Mouse (Mus musculus): ENCODE data around the gene Bbs9. TPM values are rescaled to one million over a fixed set of nuclear protein-coding genes. Genes with fewer than 3 reads are reported as not detected.

Gene Bbs9
- 3.8 and 4.9 TPM in 2 replicates for polyA plus RNA-seq (2015; fragmentation: Nextera tagmentation; extraction: Ambion mirVana)

GRCm38 (mm10) chr9:22475424-22475868 lies at the start of gene Bbs9:
TSS of gene Bbs9 (plus strand) at chr9:22475715.

GRCm38 (mm10) chr9:22453990-22454389 lies 21.5 kb upstream of the Bbs9 start, which contains the start of gene Gm17545:
TSS of gene Gm17545 (plus strand) at chr9:22454290.

GRCm38 (mm10) chr9:22469643-22470042 lies 5.9 kb upstream of the Bbs9 start, which contains the start of gene Rp9:
TSS of gene Rp9 (minus strand) at chr9:22469743.

Other genes starting within 250 kb of the Bbs9 start
- gene Zfp599, start 215.8 kb upstream of the Bbs9 start, polyA plus RNA-seq (2015; fragmentation: Nextera tagmentation; extraction: Ambion mirVana): 1.9 TPM in 2 replicates
- gene Zfp810, start 168.1 kb upstream of the Bbs9 start, polyA plus RNA-seq (2015; fragmentation: Nextera tagmentation; extraction: Ambion mirVana): 4.8 and 6.1 TPM in 2 replicates
- gene Anln, start 86.5 kb upstream of the Bbs9 start, polyA plus RNA-seq (2015; fragmentation: Nextera tagmentation; extraction: Ambion mirVana): 19.8 and 20.3 TPM in 2 replicates
- gene 9530077C05Rik, start 64.2 kb upstream of the Bbs9 start, polyA plus RNA-seq (2015; fragmentation: Nextera tagmentation; extraction: Ambion mirVana): 5.4 and 5.8 TPM in 2 replicates
- not detected in 2 replicates for gene Gm17545, start 21.4 kb upstream of the Bbs9 start, polyA plus RNA-seq (2015; fragmentation: Nextera tagmentation; extraction: Ambion mirVana)
- gene Rp9, start 6.0 kb upstream of the Bbs9 start, polyA plus RNA-seq (2015; fragmentation: Nextera tagmentation; extraction: Ambion mirVana): 95.9 and 98.4 TPM in 2 replicates

Measured in spleen, postnatal 0 days (tissue).